Mouse (Mus musculus): Measurements from ENCODE around the gene Rps19. TPM values are rescaled to one million over a fixed set of nuclear protein-coding genes. Genes with fewer than 3 reads are reported as not detected.
"Not testable (repeated sequence)": the region's sequence is repeated elsewhere in the genome, so short reads cannot be mapped to it uniquely, and the experiment has no call there.

The Rps19 gene
- total RNA-seq, 2 experiments from 2014 or later: 752 to 777 TPM

- intact Hi-C loops (cut with DNase I): loop anchor here (5.0 kb wide), 1 partner anchor 52 kb away; no protein-coding TSS in a partner anchor
- DNase-seq: no peak
Observed at GRCm38 (mm10) chr7:24869532-24870165, 14.5 kb upstream of the Rps19 start, which contains the start of the genes Lypd4 and Dmrtc2. TSS of gene Lypd4 (minus strand) at chr7:24869941. TSS of gene Dmrtc2 (plus strand) at chr7:24870057.

GRCm38 (mm10) chr7:24877588-24877987 is 6.6 kb upstream of the Rps19 start:
- intact Hi-C loops (cut with DNase I): no loop called here
- DNase-seq: no peak

- no peak for DNase-seq
- intact Hi-C loops (cut with DNase I): no loop called here
Observed at GRCm38 (mm10) chr7:24879620-24880019, 4.6 kb upstream of the Rps19 start.

GRCm38 (mm10) chr7:24882416-24883199 is 1.6 kb upstream of the Rps19 start:
- intact Hi-C loops (cut with DNase I): no loop called here

GRCm38 (mm10) chr7:24884693-24885291 is 621 bp downstream of the Rps19 start:
- no peak for DNase-seq
- intact Hi-C loops (cut with DNase I): no loop called here

More at GRCm38 (mm10) chr7:24882416-24883199, 1.6 kb upstream of the Rps19 start:
- no peak for DNase-seq

DNA sequence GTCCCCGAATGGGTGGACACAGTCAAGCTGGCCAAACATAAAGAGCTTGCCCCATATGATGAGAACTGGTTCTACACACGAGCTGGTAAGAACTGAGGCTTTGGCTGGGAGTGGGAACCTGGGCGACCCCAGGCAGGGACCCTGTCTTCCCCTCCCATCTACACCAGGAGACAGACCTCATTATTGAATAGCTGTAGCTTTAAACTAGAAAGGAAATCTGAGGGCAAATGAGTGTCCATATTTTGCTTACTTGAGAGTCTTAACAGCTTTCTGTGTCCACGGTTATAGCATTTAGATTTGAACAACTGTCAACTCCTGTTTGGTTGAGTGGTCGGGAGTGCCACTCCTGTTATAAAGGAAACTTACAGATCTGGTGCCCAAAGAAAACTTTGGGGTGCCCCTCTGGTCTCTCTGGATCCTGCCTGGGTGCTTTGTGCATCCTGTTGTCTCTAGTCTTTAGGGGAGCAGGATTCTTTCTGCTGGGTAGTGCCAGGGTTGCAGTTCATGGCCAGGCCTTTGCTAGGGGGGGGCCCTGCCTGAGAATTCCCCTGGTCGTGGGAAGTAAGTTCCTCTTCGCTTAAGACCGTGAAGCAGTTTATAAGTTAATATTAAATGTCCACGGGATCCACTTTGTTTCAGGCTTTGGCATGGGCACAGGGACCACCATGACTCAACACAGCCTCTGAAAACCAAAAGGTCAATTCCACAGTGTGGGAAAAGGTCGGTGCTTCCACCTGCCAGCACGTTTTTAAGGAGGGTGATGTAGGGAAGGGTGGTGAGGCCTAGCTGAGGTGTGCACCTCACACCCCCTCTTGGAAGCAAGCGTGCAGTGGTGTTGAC is 1.5 kb downstream of the Rps19 start:
- intact Hi-C loops (cut with DNase I): no loop called here

DNA sequence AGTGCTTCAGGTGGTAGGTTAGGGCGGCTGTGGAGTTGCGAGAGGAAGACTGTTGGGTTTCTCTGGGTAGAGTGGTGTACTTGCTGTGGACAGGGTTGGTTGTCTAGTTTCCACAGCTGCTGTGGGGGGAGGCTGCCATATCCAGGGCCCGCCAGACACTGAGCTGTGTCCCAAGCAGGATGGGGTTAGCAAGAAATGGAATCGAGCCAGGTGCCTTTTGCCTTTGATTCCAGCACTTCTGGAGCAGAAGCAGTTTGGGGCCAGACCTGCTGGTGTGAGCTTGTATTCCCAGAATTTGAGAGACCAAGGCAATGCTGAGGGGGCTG is 2.1 kb downstream of the Rps19 start:
- peak in 1 of 2 experiments; percentile 33 for DNase-seq
- intact Hi-C loops (cut with DNase I): no loop called here

More for the DNA sequence above, 1.5 kb downstream of the Rps19 start:
- no peak for DNase-seq

GRCm38 (mm10) chr7:24887096-24887495 is 2.9 kb downstream of the Rps19 start:
- intact Hi-C loops (cut with DNase I): no loop called here
- DNase-seq: no peak

DNA sequence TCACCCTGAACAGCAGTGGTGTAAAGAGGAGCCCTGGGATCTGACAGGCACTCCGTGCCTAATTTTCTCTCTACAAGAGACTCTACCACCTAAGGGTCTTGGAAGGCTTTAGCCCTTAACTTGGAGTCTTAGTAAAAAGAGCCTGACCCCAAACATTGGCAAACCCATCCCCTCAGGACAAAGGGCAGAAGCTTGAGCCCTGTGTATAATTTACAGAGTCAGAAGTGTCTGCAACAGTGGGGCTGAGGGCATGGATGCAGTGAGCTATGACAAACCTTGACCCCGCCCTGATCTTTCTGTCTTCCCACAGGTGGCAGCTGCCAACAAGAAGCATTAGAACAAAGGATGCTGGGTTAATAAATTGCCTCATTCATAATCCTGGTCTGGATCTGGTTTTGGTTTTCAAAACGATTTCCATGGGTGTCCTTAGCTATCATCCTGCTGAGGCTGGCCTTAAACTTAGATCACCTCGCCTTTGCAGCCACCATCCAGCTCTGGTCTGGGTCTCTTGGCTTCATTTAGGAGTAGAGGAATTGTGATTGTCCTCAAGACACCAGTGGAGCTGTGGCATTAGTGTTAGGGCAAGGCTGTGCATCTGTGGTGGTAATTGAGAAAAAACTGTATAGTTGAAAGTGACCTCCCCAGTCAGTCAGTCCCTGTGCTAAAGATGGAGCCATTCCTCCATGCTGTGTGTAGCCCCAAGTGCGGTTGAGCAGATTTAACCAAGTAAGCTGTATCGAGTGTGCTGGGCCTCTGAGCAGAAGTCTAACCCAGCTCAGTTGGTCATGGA is 5.5 kb downstream of the Rps19 start:
- intact Hi-C loops (cut with DNase I): loop anchor here (1.0 to 2.0 kb wide), 3 partner anchors 15 to 75 kb away; no protein-coding TSS in a partner anchor
- no peak for DNase-seq

DNA sequence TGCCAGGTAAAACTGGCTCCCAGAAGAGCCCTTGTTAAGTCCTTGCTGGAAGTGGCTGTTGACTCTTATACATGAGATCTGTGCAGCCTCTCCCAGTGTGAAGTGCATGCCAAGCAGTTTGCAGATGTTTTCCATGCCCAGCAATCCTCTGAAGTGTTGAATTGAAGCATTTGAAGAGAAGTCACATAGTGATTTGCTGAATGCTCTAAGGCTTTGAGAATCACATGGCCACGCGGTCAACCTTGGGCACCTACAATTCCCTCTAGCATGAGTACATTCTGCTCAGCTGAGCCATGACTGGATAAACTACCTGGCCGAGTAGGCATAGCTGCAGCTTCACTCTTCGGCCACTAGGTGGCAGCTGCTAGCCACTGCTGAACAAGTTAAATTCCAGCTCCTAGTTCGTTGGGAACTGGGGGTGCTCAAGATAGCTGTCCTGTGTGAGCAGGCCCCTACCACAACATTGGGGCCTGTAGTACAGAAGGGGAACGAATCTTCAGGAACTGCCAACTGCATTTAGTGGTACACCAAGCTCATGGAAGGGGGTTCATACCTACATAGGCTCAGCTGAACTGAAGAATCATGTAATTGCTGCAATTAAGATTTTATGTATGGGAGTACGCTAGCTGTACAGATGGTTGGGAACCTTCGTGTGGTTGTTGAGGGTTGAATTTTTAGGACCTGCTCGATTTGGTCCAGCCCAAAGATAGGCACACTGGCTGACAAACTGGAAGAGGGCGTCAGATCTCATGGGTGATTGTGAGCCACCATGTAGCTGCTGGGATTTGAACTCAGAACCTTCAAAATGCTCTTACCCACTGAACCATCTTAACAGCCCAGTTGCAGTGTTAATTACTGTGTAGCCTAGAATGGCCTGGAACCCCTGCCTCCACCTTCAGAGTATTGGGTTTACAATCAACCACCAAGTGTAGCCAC is 6.4 kb downstream of the Rps19 start:
- DNase-seq: peak; percentile 82 to 83
- intact Hi-C loops (cut with DNase I): loop anchor here (1.0 to 2.0 kb wide), 3 partner anchors 14 to 74 kb away; no protein-coding TSS in a partner anchor

DNA sequence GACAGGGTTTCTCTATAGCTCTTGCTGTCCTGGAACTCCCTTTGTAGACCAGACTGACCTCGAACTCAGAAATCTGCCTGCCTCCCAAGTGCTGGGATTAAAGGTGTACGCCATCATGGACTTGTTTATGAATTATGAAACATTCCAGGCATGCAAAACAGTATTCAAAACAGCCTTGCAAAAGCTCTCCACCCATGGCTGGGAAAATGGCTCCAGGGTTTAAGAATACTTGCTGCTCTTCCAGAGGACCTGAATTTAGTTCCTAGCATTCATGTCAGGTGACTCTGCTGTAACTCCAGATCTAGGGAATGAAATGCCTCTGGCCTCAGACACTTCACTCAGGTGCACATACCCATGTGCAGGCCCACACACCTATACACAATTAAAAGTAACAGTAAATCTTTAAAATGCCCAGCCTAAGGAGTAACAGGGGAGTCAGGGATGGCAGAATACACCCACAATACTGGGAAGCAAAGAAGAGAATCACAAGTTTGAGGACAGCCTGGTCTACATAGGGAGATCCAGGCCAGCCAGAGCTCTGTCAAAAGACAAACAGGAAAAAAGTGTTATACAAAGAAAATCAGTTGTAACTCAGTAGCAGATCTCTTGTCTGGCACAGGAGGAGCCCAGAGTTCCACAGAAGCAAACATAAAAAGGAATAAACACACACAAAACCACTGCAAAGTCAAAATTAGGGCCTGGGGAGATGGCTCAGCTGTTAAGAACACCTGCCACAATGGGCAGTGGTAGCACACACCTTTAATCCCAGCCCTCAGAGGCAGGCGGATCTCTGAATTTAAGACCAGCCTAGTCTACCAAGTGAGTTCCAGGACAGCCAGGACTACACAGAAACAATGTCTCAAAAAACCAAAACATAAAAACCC is 7.3 kb downstream of the Rps19 start:
- no peak for DNase-seq
- intact Hi-C loops (cut with DNase I): loop anchor here (2.0 kb wide), 1 partner anchor 73 kb away; no protein-coding TSS in a partner anchor

DNA sequence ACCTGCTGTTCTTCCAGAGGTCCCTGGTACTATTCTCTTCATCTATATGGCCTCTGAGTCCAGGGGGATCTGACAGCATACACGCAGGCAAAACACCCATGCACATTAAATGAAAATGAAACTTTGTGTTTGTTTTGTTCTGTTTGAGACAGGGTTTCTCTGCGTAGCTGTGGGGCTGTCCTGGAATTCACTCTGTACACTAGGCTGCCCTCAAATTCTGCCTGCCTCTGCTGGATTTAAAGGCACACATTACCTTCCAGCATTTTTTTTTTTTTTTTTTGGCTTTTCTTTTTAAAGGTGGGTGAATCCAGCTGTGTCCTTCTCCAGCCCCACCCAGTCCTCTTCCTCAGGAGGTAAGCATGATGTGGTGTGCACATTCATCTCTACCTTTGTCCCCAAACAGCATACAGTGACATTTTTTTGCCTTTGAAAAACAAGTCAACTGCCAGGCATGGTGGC is 8.0 kb downstream of the Rps19 start:
- intact Hi-C loops (cut with DNase I): no loop called here

GRCm38 (mm10) chr7:24895749-24896148 is 11.6 kb downstream of the Rps19 start:
- DNase-seq; intact Hi-C loops (cut with DNase I): not testable (repeated sequence)

More for the DNA sequence above, 8.0 kb downstream of the Rps19 start:
- DNase-seq: no peak

DNA sequence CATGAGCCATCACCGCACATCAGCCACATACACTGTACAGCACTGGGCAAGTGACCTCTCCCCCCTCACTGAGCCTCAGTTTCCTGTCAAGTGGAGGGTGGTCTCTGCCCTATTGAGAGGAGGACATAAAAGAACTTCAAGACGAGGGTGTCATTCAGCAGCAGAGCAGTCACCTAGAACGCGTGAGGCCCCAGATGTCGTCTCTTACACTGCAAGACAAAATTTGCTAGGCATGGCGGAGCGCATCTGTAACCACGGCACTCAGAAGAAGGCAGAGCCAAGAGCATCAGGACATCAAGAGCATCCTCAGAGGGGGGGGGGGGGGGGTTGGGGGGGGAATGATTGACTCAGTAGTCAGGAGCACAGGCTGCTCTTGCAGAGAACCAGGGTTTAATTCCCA is 12.1 kb downstream of the Rps19 start:
- intact Hi-C loops (cut with DNase I): no loop called here
- no peak for DNase-seq

- DNase-seq: no peak
- intact Hi-C loops (cut with DNase I): no loop called here
Observed at GRCm38 (mm10) chr7:24897224-24897623, 13.1 kb downstream of the Rps19 start, which contains the start of gene Cd79a. TSS of gene Cd79a (plus strand) at chr7:24897381.

DNA sequence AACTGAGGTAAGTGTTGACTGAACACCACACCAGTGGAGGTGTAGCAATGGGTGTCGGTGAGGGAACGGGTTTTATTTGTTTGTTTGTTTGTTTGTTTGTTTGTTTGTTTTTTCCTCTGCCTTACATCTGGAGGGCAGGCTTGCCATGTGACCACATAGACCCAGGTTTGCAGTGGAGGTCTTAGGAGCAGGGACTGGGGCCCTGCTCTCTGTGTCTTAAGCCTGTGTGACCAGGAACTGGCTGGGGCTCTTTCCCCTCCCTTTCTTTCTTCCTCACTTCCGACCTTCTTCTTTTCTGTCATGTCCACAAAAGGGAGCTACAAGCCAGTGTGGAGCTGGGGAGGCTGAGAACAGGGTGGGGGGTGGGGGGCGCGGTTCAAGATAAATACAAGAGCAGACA is 13.8 kb downstream of the Rps19 start:
- no peak for DNase-seq

DNA sequence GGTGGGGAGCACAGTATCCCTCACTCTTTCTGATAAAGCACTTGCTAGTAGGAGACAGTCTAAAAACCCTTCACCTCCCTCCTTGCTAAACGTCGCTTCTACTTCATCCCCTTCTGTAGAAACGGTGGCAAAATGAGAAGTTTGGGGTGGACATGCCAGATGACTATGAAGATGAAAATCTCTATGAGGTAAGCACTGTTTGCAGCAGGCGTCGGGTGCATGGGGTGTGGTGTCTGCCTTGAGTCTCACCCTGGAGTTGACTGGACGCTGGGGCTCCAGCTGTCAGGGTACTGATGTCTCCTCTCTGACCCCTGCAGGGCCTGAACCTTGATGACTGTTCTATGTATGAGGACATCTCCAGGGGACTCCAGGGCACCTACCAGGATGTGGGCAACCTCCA is 16.9 kb downstream of the Rps19 start:
- intact Hi-C loops (cut with DNase I): loop anchor here (5.0 kb wide), 2 partner anchors 71 to 176 kb away; partner anchors contain the start of gene Rabac1
- peak in 1 of 2 experiments; percentile 5 for DNase-seq

More for the DNA sequence above, 13.8 kb downstream of the Rps19 start:
- intact Hi-C loops (cut with DNase I): no loop called here
